Mouse (Mus musculus) stomach, embryonic 16.5 days (tissue): Measurements from ENCODE around the gene Os9. TPM values are rescaled to one million over a fixed set of nuclear protein-coding genes. Genes with fewer than 3 reads are reported as not detected.
"Not testable (repeated sequence)": the region's sequence is repeated elsewhere in the genome, so short reads cannot be mapped to it uniquely, and the experiment has no call there.

ENCODE experiments used
- ATAC-seq: fragments of 200-750 bp; cut with Nextera tagmentation; 2 replicates; pipeline ENCODE4 v1.8.0; 2017; ENCODE audit warnings: moderate number of reproducible peaks, moderate TSS enrichment; ENCODE audit not compliant: insufficient read depth, low FRiP score
- H3K27ac ChIP-seq: fragments of 300-500 bp; sonication (generic); 2 replicates; pipeline ENCODE4 v1.5.1; 2014; ENCODE audit warnings: low read length
- H3K27me3 ChIP-seq: fragments of 300-500 bp; sonication (generic); 2 replicates; pipeline ENCODE4 v1.6.1; 2014; ENCODE audit warnings: low read length, control low read depth, mixed read lengths; ENCODE audit not compliant: control insufficient read depth, insufficient read depth
- H3K36me3 ChIP-seq: fragments of 300-500 bp; sonication (generic); 2 replicates; pipeline ENCODE4 v1.6.1; 2014; ENCODE audit warnings: low read length; ENCODE audit not compliant: control insufficient read depth, insufficient read depth
- H3K4me1 ChIP-seq: fragments of 300-500 bp; sonication (generic); 2 replicates; pipeline ENCODE4 v1.6.1; 2014; ENCODE audit warnings: low read length, control low read depth, mixed read lengths; ENCODE audit not compliant: control insufficient read depth, insufficient read depth
- H3K4me2 ChIP-seq: fragments of 300-500 bp; sonication (generic); 2 replicates; pipeline ENCODE4 v1.6.1; 2014; ENCODE audit warnings: low read depth, low read length, mixed read lengths
- H3K4me3 ChIP-seq: fragments of 300-500 bp; sonication (generic); replicated peaks from 2 replicates; pipeline ENCODE4 v1.5.1; 2014; ENCODE audit warnings: mild to moderate bottlenecking, low read length
- H3K9ac ChIP-seq: fragments of 300-500 bp; sonication (generic); 2 replicates; pipeline ENCODE4 v1.6.1; 2014; ENCODE audit warnings: low read length
- H3K9me3 ChIP-seq: fragments of 300-500 bp; sonication (generic); replicated peaks from 2 replicates; pipeline ENCODE4 v1.6.1; 2016; ENCODE audit warnings: low read length, control low read depth; ENCODE audit not compliant: control insufficient read depth
- WGBS: fragments of 180-500 bp; shearing (Covaris S2); extraction: QIAGEN DNeasy Blood & Tissue Kit; methylation state at CpG from one replicate; pipeline ENCODE4 v1.1.7; 2014; 5-methylcytosine and 5-hydroxymethylcytosine counted together
- polyA plus RNA-seq: library from polyadenylated mRNA; unstranded; fragments of >200 nt; fragmentation: Nextera tagmentation; extraction: Ambion mirVana; gene quantifications from 2 replicates; pipeline ENCODE4 v1.2.1, GENCODE M21; 2015

Os9 gene
- polyA plus RNA-seq, 1 experiment from 2014 or later: 114 TPM

DNA sequence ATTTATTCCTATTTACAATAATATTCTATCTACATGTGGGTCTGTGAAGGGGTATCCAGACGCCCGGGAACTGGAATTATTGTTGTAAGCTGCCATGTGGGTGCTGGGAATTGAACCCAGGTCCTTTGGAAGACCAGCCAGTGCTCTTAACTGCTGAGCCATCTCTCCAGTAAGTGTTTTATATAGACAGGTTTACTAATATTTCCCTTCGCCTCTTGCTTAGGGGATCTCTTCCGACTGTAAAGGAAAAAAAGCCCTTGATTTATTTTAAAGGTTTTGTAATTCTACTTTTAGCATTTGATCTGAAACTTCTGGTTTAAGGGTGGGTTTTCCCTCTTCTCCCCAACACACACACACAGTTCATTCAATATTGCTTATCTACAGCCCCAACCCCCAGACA is 43.3 kb upstream of the Os9 start:
- 88% methylated on average over 4 of the region's 4 CpGs for WGBS
- Histone ChIP-seq H3K9ac (peak overlapping the region; percentile 86; the same call in 1 of the 2 replicates), H3K4me1 (peaks cover 15% of the 10 kb centered on the region; the same call in 1 of the 2 replicates), H3K27ac (peak overlapping the region; percentile 41; the same call in 1 of the 2 replicates), H3K4me2 (peak overlapping the region; percentile 100; the same call in 1 of the 2 replicates), H3K27me3 (peaks cover 26% of the 10 kb centered on the region), H3K9me3 (no peaks in the 10 kb centered on the region), H3K36me3 (no peaks in the 10 kb centered on the region), H3K4me3 (no peak overlapping the region)
- no peak for ATAC-seq

GRCm38 (mm10) chr10:127162771-127163261 is 41.9 kb upstream of the Os9 start:
- H3K9me3 ChIP-seq, H3K9ac ChIP-seq, H3K36me3 ChIP-seq, H3K4me2 ChIP-seq, H3K27ac ChIP-seq, H3K4me3 ChIP-seq, ATAC-seq: not testable (repeated sequence)
- H3K27me3 ChIP-seq: peaks cover 20% of the 10 kb centered on the region
- peaks cover 12% of the 10 kb centered on the region; the same call in 1 of the 2 replicates for H3K4me1 ChIP-seq
- 41% methylated on average over 7 of the region's 7 CpGs for WGBS

- WGBS: 71% methylated on average over 3 of the region's 3 CpGs
- ATAC-seq: no peak
- H3K27ac ChIP-seq: no peak overlapping the region
- H3K27me3 ChIP-seq: no peaks in the 10 kb centered on the region; the same call in 1 of the 2 replicates
- H3K9me3 ChIP-seq: no peaks in the 10 kb centered on the region
- no peak overlapping the region for H3K4me3 ChIP-seq
- H3K4me1 ChIP-seq: peaks cover 11% of the 10 kb centered on the region; the same call in 1 of the 2 replicates
- no peak overlapping the region for H3K9ac ChIP-seq
- H3K4me2 ChIP-seq: no peak overlapping the region
- H3K36me3 ChIP-seq: no peaks in the 10 kb centered on the region
Observed at GRCm38 (mm10) chr10:127160728-127161127, 39.8 kb upstream of the Os9 start.

- 78% methylated on average over 9 of the region's 9 CpGs for WGBS
- no peak for ATAC-seq
- H3K27me3 ChIP-seq: no peaks in the 10 kb centered on the region
- H3K4me3 ChIP-seq: no peak overlapping the region
- 0 out of 2 replicates have a peak, but pooled peaks cover 6% of the 10 kb centered on the region for H3K4me1 ChIP-seq
- H3K9me3 ChIP-seq: no peaks in the 10 kb centered on the region
- no peaks in the 10 kb centered on the region for H3K36me3 ChIP-seq
- no peak overlapping the region for H3K27ac ChIP-seq
- no peak overlapping the region for H3K9ac ChIP-seq
- H3K4me2 ChIP-seq: no peak overlapping the region
Observed at GRCm38 (mm10) chr10:127160081-127160480, 39.1 kb upstream of the Os9 start.

- 60% methylated on average over 3 of the region's 3 CpGs for WGBS
- Histone ChIP-seq H3K4me3 (no peak overlapping the region), H3K27ac (no peak overlapping the region), H3K9ac (no peak overlapping the region), H3K9me3 (no peaks in the 10 kb centered on the region), H3K36me3 (no peaks in the 10 kb centered on the region), H3K4me2 (no peak overlapping the region), H3K27me3 (no peaks in the 10 kb centered on the region), H3K4me1 (no peaks in the 10 kb centered on the region)
- no peak for ATAC-seq
Observed at GRCm38 (mm10) chr10:127158471-127158870, 37.5 kb upstream of the Os9 start.

DNA sequence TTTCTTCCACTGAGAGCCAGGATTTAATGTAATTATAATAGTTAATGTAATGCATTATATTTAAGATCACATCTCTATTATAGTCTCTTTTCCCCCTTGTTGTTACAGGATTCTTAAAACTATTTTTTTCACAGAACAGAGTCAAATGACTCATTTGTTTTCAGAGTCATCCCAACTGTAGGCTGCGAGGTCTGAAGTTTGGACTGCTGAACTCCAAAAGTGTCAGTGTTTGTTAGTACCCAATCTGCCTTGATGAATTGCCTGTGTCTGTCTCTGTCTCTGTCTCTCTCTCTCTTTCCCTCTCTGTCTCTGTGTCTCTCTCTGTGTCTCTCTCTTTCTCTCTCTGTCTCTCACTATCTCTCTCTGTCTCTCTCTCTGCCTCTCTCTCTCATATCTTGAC is 35.6 kb upstream of the Os9 start:
- H3K9ac ChIP-seq: no peak overlapping the region
- no peak overlapping the region for H3K4me3 ChIP-seq
- peak overlapping the region; percentile 35 for H3K27ac ChIP-seq
- no peaks in the 10 kb centered on the region for H3K9me3 ChIP-seq
- no peaks in the 10 kb centered on the region for H3K36me3 ChIP-seq
- 58% methylated on average over 1 of the region's 1 CpGs for WGBS
- no peak for ATAC-seq
- H3K27me3 ChIP-seq: no peaks in the 10 kb centered on the region
- no peaks in the 10 kb centered on the region for H3K4me1 ChIP-seq
- H3K4me2 ChIP-seq: no peak overlapping the region

DNA sequence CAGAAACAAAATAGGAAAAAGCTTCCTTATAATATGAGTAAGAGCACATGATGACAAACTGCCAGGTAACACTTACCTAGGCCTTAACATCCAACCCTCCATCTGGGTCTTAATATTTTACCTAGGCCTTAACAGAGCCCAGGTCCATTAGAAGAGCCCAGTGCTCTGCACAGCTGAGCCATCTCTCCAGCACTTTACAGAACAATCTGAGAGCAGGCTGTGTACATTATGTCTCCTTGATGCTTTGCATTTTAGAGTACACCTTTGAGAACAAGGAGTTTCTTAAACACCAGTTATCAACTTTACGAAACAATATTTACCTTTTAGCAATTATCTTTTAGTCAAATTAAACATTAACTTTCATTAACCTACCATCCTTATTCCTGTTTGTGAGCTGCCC is 35.2 kb upstream of the Os9 start:
- Histone ChIP-seq H3K36me3 (no peaks in the 10 kb centered on the region), H3K4me3 (no peak overlapping the region), H3K27ac (peak overlapping the region; percentile 75), H3K27me3 (no peaks in the 10 kb centered on the region), H3K9ac (no peak overlapping the region), H3K9me3 (no peaks in the 10 kb centered on the region), H3K4me1 (no peaks in the 10 kb centered on the region), H3K4me2 (no peak overlapping the region)
- WGBS: 54% methylated on average over 1 of the region's 1 CpGs
- ATAC-seq: peak; percentile 71; the same call in 1 of the 2 replicates

GRCm38 (mm10) chr10:127154652-127155051 is 33.7 kb upstream of the Os9 start:
- H3K36me3 ChIP-seq: no peaks in the 10 kb centered on the region
- WGBS: 84% methylated on average over 5 of the region's 5 CpGs
- no peaks in the 10 kb centered on the region for H3K4me1 ChIP-seq
- H3K4me3 ChIP-seq: no peak overlapping the region
- no peaks in the 10 kb centered on the region for H3K27me3 ChIP-seq
- H3K9me3 ChIP-seq: no peaks in the 10 kb centered on the region
- H3K27ac ChIP-seq: peak overlapping the region; percentile 55; the same call in 1 of the 2 replicates
- ATAC-seq: no peak
- no peak overlapping the region for H3K9ac ChIP-seq
- no peak overlapping the region for H3K4me2 ChIP-seq

- Histone ChIP-seq H3K27ac (no peak overlapping the region), H3K4me3 (no peak overlapping the region), H3K4me1 (no peaks in the 10 kb centered on the region), H3K9me3 (no peaks in the 10 kb centered on the region), H3K9ac (no peak overlapping the region), H3K36me3 (no peaks in the 10 kb centered on the region), H3K4me2 (no peak overlapping the region), H3K27me3 (no peaks in the 10 kb centered on the region)
- no peak for ATAC-seq
- WGBS: 78% methylated on average over 2 of the region's 2 CpGs
Observed at GRCm38 (mm10) chr10:127154241-127154640, 33.3 kb upstream of the Os9 start.
